Mouse (Mus musculus) MEL (cell line): Measurements from ENCODE around the gene Fbxw11.

Experiments
- CTCF ChIP-seq, 3 experiments: IDR thresholded peaks in 2 of 3; conservative IDR thresholded peaks in 1 of 3; 2 replicates each; pipeline ENCODE4 v1.5.1; 2011 to 2012; ENCODE audit warnings: low read length in 3 of 3, low read depth in 2 of 3, mild to moderate bottlenecking in 2 of 3, improper control_type of control experiment in 1 of 3, inconsistent platforms in 1 of 3, mixed read lengths in 1 of 3, moderate library complexity in 1 of 3; ENCODE audit not compliant: control insufficient read depth in 1 of 3, insufficient read depth in 1 of 3, poor library complexity in 1 of 3, severe bottlenecking in 1 of 3
- E2F4 ChIP-seq: IDR thresholded peaks from 2 replicates; pipeline ENCODE4 v1.6.1; 2011; ENCODE audit warnings: low read depth, low read length, improper control_type of control experiment, borderline replicate concordance
- EP300 ChIP-seq, 2 experiments: IDR thresholded peaks; 2 replicates each; pipeline ENCODE4 v1.6.1; 2011; ENCODE audit warnings: improper control_type of control experiment in 2 of 2, low read length in 2 of 2, low read depth in 1 of 2, mild to moderate bottlenecking in 1 of 2
- ETS1 ChIP-seq: IDR thresholded peaks from 2 replicates; pipeline ENCODE4 v1.6.1; 2012; ENCODE audit warnings: low read depth, mild to moderate bottlenecking, inconsistent platforms, low read length, improper control_type of control experiment, moderate library complexity
- HCFC1 ChIP-seq: IDR thresholded peaks from 2 replicates; pipeline ENCODE4 v1.6.1; 2012; ENCODE audit warnings: low read depth, mild to moderate bottlenecking, inconsistent platforms, low read length, improper control_type of control experiment, moderate library complexity
- POLR2A ChIP-seq, 2 experiments: IDR thresholded peaks; 2 replicates each; pipeline ENCODE4 v1.6.1; 2011 to 2012; ENCODE audit warnings: low read length in 2 of 2, mild to moderate bottlenecking in 2 of 2, control low read depth in 1 of 2, improper control_type of control experiment in 1 of 2, low read depth in 1 of 2, moderate library complexity in 1 of 2; ENCODE audit not compliant: control insufficient read depth in 1 of 2, insufficient read depth in 1 of 2, poor library complexity in 1 of 2
- TAL1 ChIP-seq: IDR thresholded peaks from 2 replicates; pipeline ENCODE4 v1.6.1; 2012; ENCODE audit warnings: mild to moderate bottlenecking, inconsistent platforms, low read length, moderate library complexity, mixed read lengths
- TCF12 ChIP-seq: IDR thresholded peaks from 2 replicates; pipeline ENCODE4 v1.6.1; 2014; ENCODE audit warnings: low read depth, mild to moderate bottlenecking, inconsistent platforms, low read length, improper control_type of control experiment, moderate library complexity
- USF2 ChIP-seq, 2 experiments: IDR thresholded peaks; 2 replicates each; pipeline ENCODE4 v1.6.1; 2011 to 2012; ENCODE audit warnings: improper control_type of control experiment in 2 of 2, low read length in 2 of 2, borderline replicate concordance in 1 of 2, inconsistent platforms in 1 of 2, low read depth in 1 of 2, mild to moderate bottlenecking in 1 of 2; ENCODE audit not compliant: insufficient read depth in 1 of 2

- TF ChIP-seq TCF12 (no peak), EP300 (IDR thresholded peaks at IDR 0.05; ENCODE audit: low read depth in 1 of 2, low read length in 2 of 2) (no peak), TAL1 (no peak), HCFC1 (no peak), POLR2A (IDR thresholded peaks at IDR 0.05; ENCODE audit: control insufficient read depth in 1 of 2, insufficient read depth in 1 of 2, low read depth in 1 of 2, low read length in 2 of 2, poor library complexity in 1 of 2) (no peak), CTCF (IDR thresholded peaks at IDR 0.05 in 2 of 3, conservative IDR thresholded peaks at IDR 0.05 in 1 of 3; ENCODE audit: control insufficient read depth in 1 of 3, insufficient read depth in 1 of 3, low read depth in 2 of 3, low read length in 3 of 3, poor library complexity in 1 of 3, severe bottlenecking in 1 of 3) (no peak), USF2 (IDR thresholded peaks at IDR 0.05; ENCODE audit: borderline replicate concordance in 1 of 2, insufficient read depth in 1 of 2, low read depth in 1 of 2, low read length in 2 of 2) (no peak), E2F4 (no peak), ETS1 (no peak)
Measured at GRCm38 (mm10) chr11:32681192-32681795, 38.8 kb downstream of the Fbxw11 start.
